14 mouse cellular contexts compared by ENCODE assay signal in genomic region chr9:29682224-29682623, GRCm38 (mm10).
"Had no signal": no experiment of that assay in that cellular context is flagged by ENCODE, and none has a peak within 500 bp of the region (broad histone marks: within the 10 kb centered on the region; RNA-seq: fewer than 3 reads in every experiment).

No protein-coding gene starts in this region.

- H3K27ac ChIP-seq: intestine, embryonic 15.5 days; layer of hippocampus, adult 2 months; limb, embryonic 15.5 days; liver, embryonic 12.5 days; midbrain, embryonic 10.5 days; neural tube, embryonic 13.5 days had no signal

- H3K4me3 ChIP-seq: intestine, embryonic 15.5 days; layer of hippocampus, adult 2 months; limb, embryonic 15.5 days; liver, embryonic 12.5 days; midbrain, embryonic 10.5 days; neural tube, embryonic 13.5 days had no signal

- H3K4me2 ChIP-seq: intestine, embryonic 15.5 days; limb, embryonic 15.5 days; liver, embryonic 12.5 days; lung, embryonic 14.5 days; neural tube, embryonic 13.5 days had no signal

- H3K4me1 ChIP-seq: intestine, embryonic 15.5 days; liver, embryonic 12.5 days had no signal

- H3K36me3 ChIP-seq: intestine, embryonic 15.5 days; limb, embryonic 15.5 days; liver, embryonic 12.5 days; midbrain, embryonic 10.5 days; neural tube, embryonic 13.5 days had no signal

- H3K9ac ChIP-seq: intestine, embryonic 15.5 days; limb, embryonic 15.5 days; liver, embryonic 12.5 days; lung, embryonic 14.5 days; neural tube, embryonic 13.5 days had no signal

- H3K9me3 ChIP-seq: intestine, embryonic 15.5 days; limb, embryonic 15.5 days; liver, embryonic 12.5 days; midbrain, embryonic 10.5 days; neural tube, embryonic 13.5 days had no signal

- ATAC-seq: intestine, embryonic 15.5 days; liver, embryonic 12.5 days; midbrain, embryonic 16.5 days had no signal

- H3K27me3 ChIP-seq: intestine, embryonic 15.5 days; liver, embryonic 12.5 days; neural tube, embryonic 13.5 days had no signal

- DNase-seq: lung, embryonic 14.5 days; lung, postnatal 10 days; lung, postnatal 4 days; retina, postnatal 1 day; right cerebral cortex, postnatal 4 days; spleen, adult 18-20 months; thymus, postnatal 36 days had no signal
